Mouse (Mus musculus) heart, embryonic 13.5 days (tissue): ENCODE results near the gene Slain2. TPM values are rescaled to one million over a fixed set of nuclear protein-coding genes. Genes with fewer than 3 reads are reported as not detected.

Experiments
- ATAC-seq: fragments of 200-750 bp; cut with Nextera tagmentation; 2 replicates; pipeline ENCODE4 v1.8.0; 2017; ENCODE audit warnings: moderate TSS enrichment; ENCODE audit not compliant: insufficient number of reproducible peaks, low FRiP score, low TSS enrichment; ENCODE audit errors: extremely low read depth
- H3K27ac ChIP-seq: fragments of 300-500 bp; sonication (generic); replicated peaks from 2 replicates; pipeline ENCODE4 v1.5.1; 2015; ENCODE audit warnings: moderate library complexity, mild to moderate bottlenecking, inconsistent platforms
- H3K27me3 ChIP-seq: fragments of 300-500 bp; sonication (generic); replicated peaks from 2 replicates; pipeline ENCODE4 v1.6.1; 2015; ENCODE audit warnings: mild to moderate bottlenecking, inconsistent platforms
- H3K36me3 ChIP-seq: fragments of 300-500 bp; sonication (generic); 2 replicates; pipeline ENCODE4 v1.6.1; 2015; ENCODE audit warnings: mild to moderate bottlenecking, inconsistent platforms
- H3K4me1 ChIP-seq: fragments of 300-500 bp; sonication (generic); 2 replicates; pipeline ENCODE4 v1.6.1; 2015; ENCODE audit warnings: inconsistent platforms
- H3K4me2 ChIP-seq: fragments of 300-500 bp; sonication (generic); 2 replicates; pipeline ENCODE4 v1.6.1; 2015; ENCODE audit warnings: inconsistent platforms, mild to moderate bottlenecking, moderate library complexity
- H3K4me3 ChIP-seq: fragments of 300-500 bp; sonication (generic); 2 replicates; pipeline ENCODE4 v1.5.1; 2015; ENCODE audit warnings: moderate library complexity, mild to moderate bottlenecking, inconsistent platforms
- H3K9ac ChIP-seq: fragments of 300-500 bp; sonication (generic); 2 replicates; pipeline ENCODE4 v1.6.1; 2015; ENCODE audit warnings: inconsistent platforms, mild to moderate bottlenecking, moderate library complexity
- H3K9me3 ChIP-seq: fragments of 300-500 bp; sonication (generic); 2 replicates; pipeline ENCODE4 v1.6.1; 2016; ENCODE audit warnings: inconsistent platforms
- WGBS: fragments of 180-500 bp; shearing (Covaris S2); methylation state at CpG from one replicate; pipeline ENCODE4 v1.1.7; 2015; ENCODE audit warnings: mixed read lengths; 5-methylcytosine and 5-hydroxymethylcytosine counted together
- polyA plus RNA-seq: library from polyadenylated mRNA; unstranded; fragments of >200 nt; fragmentation: Nextera tagmentation; extraction: Ambion mirVana; gene quantifications from 2 replicates; pipeline ENCODE4 v1.2.1, GENCODE M21; 2015

Slain2 gene
- polyA plus RNA-seq, 1 experiment from 2014 or later: 17.0 TPM

GRCm38 (mm10) chr5:72882412-72882765 is 31.7 kb upstream of the Slain2 start:
- ATAC-seq: peak; percentile 47; the same call in 1 of the 2 replicates
- 24% methylated on average over 2 of the region's 2 CpGs for WGBS

GRCm38 (mm10) chr5:72883706-72884105 is 30.4 kb upstream of the Slain2 start:
- no peak overlapping the region for H3K9ac ChIP-seq
- H3K4me2 ChIP-seq: no peak overlapping the region
- H3K9me3 ChIP-seq: no peaks in the 10 kb centered on the region
- no peaks in the 10 kb centered on the region for H3K27me3 ChIP-seq
- ATAC-seq: no peak
- no peak overlapping the region for H3K4me3 ChIP-seq
- no peak overlapping the region for H3K27ac ChIP-seq
- H3K4me1 ChIP-seq: peaks cover 22% of the 10 kb centered on the region
- H3K36me3 ChIP-seq: no peaks in the 10 kb centered on the region
- WGBS: 75% methylated on average over 3 of the region's 3 CpGs

More at GRCm38 (mm10) chr5:72882412-72882765, 31.7 kb upstream of the Slain2 start:
- Histone ChIP-seq H3K4me2 (peak overlapping the region; percentile 30; the same call in 1 of the 2 replicates), H3K9me3 (no peaks in the 10 kb centered on the region), H3K27me3 (peaks cover 3% of the 10 kb centered on the region), H3K27ac (peak overlapping the region; percentile 89), H3K36me3 (no peaks in the 10 kb centered on the region), H3K4me3 (no peak overlapping the region), H3K4me1 (peaks cover 22% of the 10 kb centered on the region), H3K9ac (no peak overlapping the region)

- Histone ChIP-seq H3K4me1 (peaks cover 16% of the 10 kb centered on the region), H3K4me2 (no peak overlapping the region), H3K27me3 (no peaks in the 10 kb centered on the region), H3K9ac (no peak overlapping the region), H3K4me3 (no peak overlapping the region), H3K27ac (no peak overlapping the region), H3K36me3 (no peaks in the 10 kb centered on the region), H3K9me3 (no peaks in the 10 kb centered on the region)
- no peak for ATAC-seq
- 78% methylated on average over 19 of the region's 19 CpGs for WGBS
Observed at GRCm38 (mm10) chr5:72886458-72887222, 27.5 kb upstream of the Slain2 start.

- 88% methylated on average over 7 of the region's 7 CpGs for WGBS
- H3K9me3 ChIP-seq: no peaks in the 10 kb centered on the region
- peaks cover 7% of the 10 kb centered on the region for H3K4me1 ChIP-seq
- no peaks in the 10 kb centered on the region for H3K27me3 ChIP-seq
- no peak overlapping the region for H3K4me2 ChIP-seq
- H3K27ac ChIP-seq: no peak overlapping the region
- H3K36me3 ChIP-seq: no peaks in the 10 kb centered on the region
- H3K9ac ChIP-seq: no peak overlapping the region
- ATAC-seq: no peak
- no peak overlapping the region for H3K4me3 ChIP-seq
Observed at GRCm38 (mm10) chr5:72888260-72888659, 25.8 kb upstream of the Slain2 start.

GRCm38 (mm10) chr5:72891534-72891933 is 22.6 kb upstream of the Slain2 start:
- Histone ChIP-seq H3K27me3 (no peaks in the 10 kb centered on the region), H3K9ac (no peak overlapping the region), H3K4me3 (no peak overlapping the region), H3K27ac (no peak overlapping the region), H3K9me3 (no peaks in the 10 kb centered on the region), H3K36me3 (no peaks in the 10 kb centered on the region), H3K4me2 (peak overlapping the region; percentile 47), H3K4me1 (peaks cover 24% of the 10 kb centered on the region)
- WGBS: 2% methylated on average over 12 of the region's 12 CpGs
- ATAC-seq: no peak

GRCm38 (mm10) chr5:72893987-72894386 is 20.1 kb upstream of the Slain2 start:
- no peak for ATAC-seq
- Histone ChIP-seq H3K27me3 (no peaks in the 10 kb centered on the region), H3K9ac (no peak overlapping the region), H3K4me3 (no peak overlapping the region), H3K4me2 (no peak overlapping the region), H3K36me3 (no peaks in the 10 kb centered on the region), H3K9me3 (no peaks in the 10 kb centered on the region), H3K4me1 (peaks cover 40% of the 10 kb centered on the region), H3K27ac (no peak overlapping the region)
- WGBS: 48% methylated on average over 5 of the region's 5 CpGs

GRCm38 (mm10) chr5:72895261-72895660 is 18.8 kb upstream of the Slain2 start:
- Histone ChIP-seq H3K4me2 (no peak overlapping the region), H3K9me3 (no peaks in the 10 kb centered on the region), H3K9ac (no peak overlapping the region), H3K4me3 (no peak overlapping the region), H3K27ac (peak overlapping the region; percentile 88), H3K4me1 (peaks cover 48% of the 10 kb centered on the region), H3K27me3 (no peaks in the 10 kb centered on the region), H3K36me3 (no peaks in the 10 kb centered on the region)
- 87% methylated on average over 11 of the region's 11 CpGs for WGBS
- no peak for ATAC-seq

- H3K4me3 ChIP-seq: no peak overlapping the region
- peak overlapping the region; percentile 88 for H3K27ac ChIP-seq
- no peaks in the 10 kb centered on the region for H3K9me3 ChIP-seq
- H3K4me2 ChIP-seq: peak overlapping the region; percentile 19
- H3K27me3 ChIP-seq: no peaks in the 10 kb centered on the region
- H3K36me3 ChIP-seq: no peaks in the 10 kb centered on the region
- H3K9ac ChIP-seq: no peak overlapping the region
- peak; percentile 42; the same call in 1 of the 2 replicates for ATAC-seq
- WGBS: 20% methylated on average over 18 of the region's 18 CpGs
- peaks cover 45% of the 10 kb centered on the region for H3K4me1 ChIP-seq
Observed at GRCm38 (mm10) chr5:72896478-72897279, 17.4 kb upstream of the Slain2 start.

GRCm38 (mm10) chr5:72897998-72898397 is 16.1 kb upstream of the Slain2 start:
- Histone ChIP-seq H3K4me1 (peaks cover 54% of the 10 kb centered on the region), H3K27ac (peak overlapping the region; percentile 36), H3K36me3 (no peaks in the 10 kb centered on the region), H3K27me3 (no peaks in the 10 kb centered on the region), H3K9ac (no peak overlapping the region), H3K4me3 (no peak overlapping the region), H3K9me3 (no peaks in the 10 kb centered on the region), H3K4me2 (no peak overlapping the region)
- ATAC-seq: no peak
- 55% methylated on average over 6 of the region's 6 CpGs for WGBS

- Histone ChIP-seq H3K36me3 (no peaks in the 10 kb centered on the region), H3K4me3 (no peak overlapping the region), H3K4me2 (no peak overlapping the region), H3K9me3 (no peaks in the 10 kb centered on the region), H3K27me3 (no peaks in the 10 kb centered on the region), H3K27ac (no peak overlapping the region), H3K4me1 (peaks cover 60% of the 10 kb centered on the region), H3K9ac (no peak overlapping the region)
- no peak for ATAC-seq
- 54% methylated on average over 8 of the region's 8 CpGs for WGBS
Observed at GRCm38 (mm10) chr5:72899255-72899654, 14.8 kb upstream of the Slain2 start.

- Histone ChIP-seq H3K27me3 (no peaks in the 10 kb centered on the region), H3K9me3 (no peaks in the 10 kb centered on the region), H3K9ac (no peak overlapping the region), H3K4me2 (no peak overlapping the region), H3K36me3 (no peaks in the 10 kb centered on the region), H3K4me3 (no peak overlapping the region), H3K27ac (no peak overlapping the region), H3K4me1 (peaks cover 54% of the 10 kb centered on the region)
- WGBS: 79% methylated on average over 4 of the region's 4 CpGs
- no peak for ATAC-seq
Observed at GRCm38 (mm10) chr5:72901866-72902265, 12.2 kb upstream of the Slain2 start.
